Mouse (Mus musculus) intestine, embryonic 15.5 days (tissue): ENCODE results near the gene Hif1an. TPM values are rescaled to one million over a fixed set of nuclear protein-coding genes. Genes with fewer than 3 reads are reported as not detected.

Source experiments
- ATAC-seq: fragments of 200-750 bp; cut with Nextera tagmentation; 2 replicates; pipeline ENCODE4 v1.8.0; 2017; ENCODE audit warnings: moderate TSS enrichment, moderate library complexity
- H3K27ac ChIP-seq: fragments of 300-500 bp; sonication (generic); 2 replicates; pipeline ENCODE4 v1.5.1; 2015; ENCODE audit warnings: mild to moderate bottlenecking, inconsistent platforms
- H3K27me3 ChIP-seq: fragments of 300-500 bp; sonication (generic); replicated peaks from 2 replicates; pipeline ENCODE4 v1.6.1; 2015; ENCODE audit warnings: inconsistent platforms
- H3K36me3 ChIP-seq: fragments of 300-500 bp; sonication (generic); 2 replicates; pipeline ENCODE4 v1.6.1; 2015; ENCODE audit warnings: inconsistent platforms
- H3K4me1 ChIP-seq: fragments of 300-500 bp; sonication (generic); replicated peaks from 2 replicates; pipeline ENCODE4 v1.6.1; 2015; ENCODE audit warnings: inconsistent platforms
- H3K4me2 ChIP-seq: fragments of 300-500 bp; sonication (generic); replicated peaks from 2 replicates; pipeline ENCODE4 v1.6.1; 2015; ENCODE audit warnings: mild to moderate bottlenecking, inconsistent platforms
- H3K4me3 ChIP-seq: fragments of 300-500 bp; sonication (generic); replicated peaks from 2 replicates; pipeline ENCODE4 v1.5.1; 2015; ENCODE audit warnings: inconsistent platforms
- H3K9ac ChIP-seq: fragments of 300-500 bp; sonication (generic); 2 replicates; pipeline ENCODE4 v1.6.1; 2015; ENCODE audit warnings: inconsistent platforms
- H3K9me3 ChIP-seq: fragments of 300-500 bp; sonication (generic); 2 replicates; pipeline ENCODE4 v1.6.1; 2016; ENCODE audit warnings: inconsistent platforms
- WGBS: fragments of 180-500 bp; shearing (Covaris S2); methylation state at CpG from one replicate; pipeline ENCODE4 v1.1.7; 2015; 5-methylcytosine and 5-hydroxymethylcytosine counted together
- polyA plus RNA-seq: library from polyadenylated mRNA; unstranded; fragments of >200 nt; fragmentation: Nextera tagmentation; extraction: Ambion mirVana; gene quantifications from 2 replicates; pipeline ENCODE4 v1.2.1, GENCODE M21; 2015

Gene Hif1an
- polyA plus RNA-seq, 1 experiment from 2014 or later, result 26.3 TPM

DNA sequence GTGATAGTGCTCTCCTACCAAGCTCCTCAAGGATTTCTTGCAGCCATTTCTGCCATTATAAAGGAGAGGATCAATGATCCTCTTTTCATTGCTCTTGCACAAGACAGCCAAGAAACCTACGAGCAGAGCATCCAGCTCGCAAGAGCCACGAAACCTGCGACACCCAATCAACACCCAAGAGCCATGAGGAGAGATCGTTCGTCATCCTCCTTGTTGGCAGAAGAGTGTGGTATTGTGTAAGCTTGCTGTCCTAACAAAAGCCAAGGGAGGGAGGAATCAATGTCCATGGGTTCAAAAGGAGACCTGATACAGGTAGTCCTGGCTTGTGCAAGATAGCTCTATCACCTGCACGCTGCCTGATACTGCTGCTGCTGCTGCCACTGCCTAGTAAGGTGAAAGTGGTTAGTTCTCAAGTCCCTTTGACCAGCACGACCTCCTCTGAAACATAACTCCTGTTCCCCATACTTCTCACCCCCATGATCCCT is 19.9 kb upstream of the Hif1an start:
- H3K4me3 ChIP-seq, result no peak overlapping the region

DNA sequence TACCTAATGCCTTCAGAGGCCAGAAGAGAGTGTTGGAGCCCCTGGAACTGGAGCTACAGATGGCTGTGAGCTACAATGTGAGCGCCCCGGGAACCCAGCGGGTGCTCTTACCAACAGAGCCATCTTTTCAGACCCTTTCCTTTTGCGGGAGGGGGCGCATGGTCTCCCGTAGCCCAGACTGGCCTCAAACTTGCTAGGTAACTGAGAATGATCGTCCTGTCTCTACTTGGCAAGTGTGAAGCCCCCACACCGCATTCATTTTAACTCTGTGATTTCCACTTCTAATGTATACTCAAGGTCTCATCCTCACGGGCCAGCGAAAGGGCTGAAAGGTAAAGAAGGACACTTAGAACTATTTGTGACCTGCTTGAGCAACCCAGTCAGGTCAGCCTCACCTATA is 18.3 kb upstream of the Hif1an start:
- Histone ChIP-seq H3K4me1 (no peaks in the 10 kb centered on the region), H3K9me3 (no peaks in the 10 kb centered on the region), H3K4me2 (peak overlapping the region; percentile 94; the same call in 1 of the 2 replicates), H3K9ac (no peak overlapping the region), H3K36me3 (peaks cover 5% of the 10 kb centered on the region; the same call in 1 of the 2 replicates), H3K4me3 (no peak overlapping the region), H3K27ac (no peak overlapping the region), H3K27me3 (0 out of 2 replicates have a peak, but pooled peaks cover 5% of the 10 kb centered on the region)
- no peak for ATAC-seq
- WGBS, result 59% methylated on average over 10 of the region's 10 CpGs

More for the DNA sequence above, 19.9 kb upstream of the Hif1an start:
- H3K9me3 ChIP-seq, result no peaks in the 10 kb centered on the region
- no peak for ATAC-seq
- no peaks in the 10 kb centered on the region for H3K36me3 ChIP-seq
- no peak overlapping the region for H3K27ac ChIP-seq
- no peaks in the 10 kb centered on the region for H3K4me1 ChIP-seq
- H3K4me2 ChIP-seq, result no peak overlapping the region
- H3K9ac ChIP-seq, result no peak overlapping the region
- 86% methylated on average over 8 of the region's 8 CpGs for WGBS
- 0 out of 2 replicates have a peak, but pooled peaks cover 5% of the 10 kb centered on the region for H3K27me3 ChIP-seq

DNA sequence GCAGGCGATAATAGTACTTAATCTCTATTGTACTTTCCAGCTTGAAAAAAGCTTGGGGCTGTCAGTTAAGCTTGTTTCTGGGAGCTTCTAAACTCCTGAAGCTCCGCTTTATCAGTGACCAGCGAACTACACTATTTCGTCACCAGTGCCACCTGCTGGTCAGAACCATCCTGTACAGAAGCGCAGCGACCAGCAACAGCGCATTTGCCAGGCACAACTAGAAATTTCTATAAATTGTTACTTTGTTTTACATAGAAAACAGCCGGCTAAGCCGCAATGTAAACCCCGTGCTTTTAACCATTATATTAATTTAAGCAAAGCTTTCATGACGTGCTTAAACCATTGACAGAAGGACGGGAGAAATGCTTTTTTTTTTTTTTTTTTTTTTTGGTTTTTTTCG is 17.9 kb upstream of the Hif1an start:
- Histone ChIP-seq H3K4me2 (peak overlapping the region; percentile 94), H3K9me3 (no peaks in the 10 kb centered on the region), H3K27me3 (0 out of 2 replicates have a peak, but pooled peaks cover 5% of the 10 kb centered on the region), H3K4me1 (no peaks in the 10 kb centered on the region), H3K4me3 (peak overlapping the region; percentile 49; the same call in 1 of the 2 replicates), H3K36me3 (peaks cover 9% of the 10 kb centered on the region), H3K27ac (no peak overlapping the region), H3K9ac (no peak overlapping the region)
- WGBS, result 3% methylated on average over 13 of the region's 13 CpGs
- peak; percentile 54; the same call in 1 of the 2 replicates for ATAC-seq

DNA sequence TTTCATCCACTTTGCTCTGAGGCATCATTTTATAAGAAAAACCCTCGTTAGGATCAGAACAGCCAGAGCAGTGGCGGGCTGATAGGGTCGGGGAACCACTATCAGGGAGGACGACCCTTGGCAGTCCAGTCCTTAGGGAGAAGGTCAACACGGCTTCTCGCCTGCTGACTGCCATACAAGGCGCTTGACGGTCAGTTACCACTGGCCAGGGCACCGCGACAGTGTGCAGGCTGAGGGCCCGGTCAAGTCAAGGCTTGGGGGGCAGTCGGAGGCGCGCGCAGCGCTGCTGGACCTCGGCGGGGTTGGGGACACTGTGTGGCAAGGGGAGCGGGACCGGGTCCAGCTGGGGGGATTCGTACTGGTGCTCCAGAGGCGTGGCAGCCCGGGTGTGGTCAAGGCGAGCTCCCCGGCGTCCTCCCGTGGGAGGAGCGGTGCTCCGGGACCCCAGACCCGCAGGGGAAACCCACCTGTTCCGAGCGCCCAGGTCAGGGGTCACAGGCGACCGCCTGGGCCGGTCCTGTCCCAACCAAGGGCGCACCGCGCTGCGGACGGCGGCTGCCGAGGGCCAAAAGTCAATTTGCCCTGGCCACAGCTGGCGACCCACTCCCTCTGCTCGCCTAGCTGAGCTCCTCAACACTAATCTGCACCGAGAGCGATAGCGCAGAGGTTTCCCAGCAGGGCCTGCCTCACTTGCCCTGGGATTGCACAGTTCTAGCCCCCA is 17.2 kb upstream of the Hif1an start, which contains the start of gene Sec31b:
Gene Sec31b, minus strand, starts transcription at position 544 of the 721 bp plus-strand sequence.
- H3K9ac ChIP-seq, result peak within 1 kb of the TSS; percentile 42
- no peaks in the 10 kb centered on the region for H3K4me1 ChIP-seq
- H3K36me3 ChIP-seq, result peaks cover 16% of the 10 kb centered on the region
- peak within 1 kb of the TSS; percentile 49 for H3K4me3 ChIP-seq
- H3K9me3 ChIP-seq, result no peaks in the 10 kb centered on the region
- peak; percentile 80 for ATAC-seq
- no peak within 1 kb of the TSS for H3K27ac ChIP-seq
- H3K27me3 ChIP-seq, result 0 out of 2 replicates have a peak, but pooled peaks cover 5% of the 10 kb centered on the region
- WGBS, result 2% methylated on average over 47 of the region's 47 CpGs
- H3K4me2 ChIP-seq, result peak within 1 kb of the TSS; percentile 94

DNA sequence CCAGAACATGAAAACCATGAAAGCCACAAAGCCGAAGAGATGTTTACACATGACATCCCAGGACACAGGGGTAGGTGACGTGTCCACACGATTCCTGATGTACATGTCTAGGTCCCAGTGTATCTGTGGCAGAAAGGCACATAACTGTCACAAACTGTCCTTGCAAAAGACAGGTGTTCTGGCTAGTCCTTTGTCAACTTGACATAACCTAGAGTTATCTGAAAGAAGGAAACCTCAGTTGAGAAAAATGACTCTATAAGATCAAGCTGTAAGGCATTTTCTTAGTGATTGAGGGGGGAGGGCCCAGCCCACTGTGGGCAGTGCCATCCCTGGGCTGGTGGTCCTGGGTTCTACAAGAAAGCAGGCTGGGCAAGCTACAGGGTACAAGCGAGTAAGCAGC is 9.9 kb upstream of the Hif1an start, which contains the start of gene Gm20538:
Gene Gm20538, minus strand, starts transcription at position 101 of the 400 bp plus-strand sequence.
- no peaks in the 10 kb centered on the region for H3K9me3 ChIP-seq
- H3K4me3 ChIP-seq, result no peak within 1 kb of the TSS
- H3K36me3 ChIP-seq, result peaks cover 31% of the 10 kb centered on the region
- no peaks in the 10 kb centered on the region for H3K27me3 ChIP-seq
- no peak within 1 kb of the TSS for H3K4me2 ChIP-seq
- H3K9ac ChIP-seq, result no peak within 1 kb of the TSS
- peaks cover 3% of the 10 kb centered on the region; the same call in 1 of the 2 replicates for H3K4me1 ChIP-seq
- ATAC-seq, result no peak
- H3K27ac ChIP-seq, result no peak within 1 kb of the TSS
- 95% methylated on average over 4 of the region's 4 CpGs for WGBS

DNA sequence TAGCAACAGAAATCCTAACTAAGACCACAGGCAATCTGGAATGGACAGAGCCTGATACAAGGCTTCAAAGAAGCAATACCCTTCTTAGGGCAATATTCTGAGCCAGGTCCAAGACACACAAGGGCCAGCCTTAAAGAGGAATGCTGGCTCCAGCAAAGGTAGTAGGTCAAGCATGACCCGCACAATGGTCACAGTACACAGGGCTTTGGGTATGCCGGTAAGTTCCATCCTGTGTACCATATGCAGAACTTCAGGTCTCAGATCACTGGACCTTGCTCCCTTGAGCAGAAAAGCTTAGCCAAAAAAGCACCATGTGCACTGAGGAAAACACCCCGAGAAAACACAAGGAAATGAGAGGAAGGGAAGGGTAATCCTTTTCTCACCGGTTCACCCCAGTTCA is 9.4 kb upstream of the Hif1an start:
- no peak for ATAC-seq
- WGBS, result 91% methylated on average over 4 of the region's 4 CpGs
- no peaks in the 10 kb centered on the region for H3K9me3 ChIP-seq
- H3K4me1 ChIP-seq, result peaks cover 3% of the 10 kb centered on the region; the same call in 1 of the 2 replicates
- H3K9ac ChIP-seq, result no peak overlapping the region
- no peak overlapping the region for H3K27ac ChIP-seq
- no peaks in the 10 kb centered on the region for H3K27me3 ChIP-seq
- H3K4me3 ChIP-seq, result no peak overlapping the region
- peaks cover 31% of the 10 kb centered on the region for H3K36me3 ChIP-seq
- H3K4me2 ChIP-seq, result no peak overlapping the region

DNA sequence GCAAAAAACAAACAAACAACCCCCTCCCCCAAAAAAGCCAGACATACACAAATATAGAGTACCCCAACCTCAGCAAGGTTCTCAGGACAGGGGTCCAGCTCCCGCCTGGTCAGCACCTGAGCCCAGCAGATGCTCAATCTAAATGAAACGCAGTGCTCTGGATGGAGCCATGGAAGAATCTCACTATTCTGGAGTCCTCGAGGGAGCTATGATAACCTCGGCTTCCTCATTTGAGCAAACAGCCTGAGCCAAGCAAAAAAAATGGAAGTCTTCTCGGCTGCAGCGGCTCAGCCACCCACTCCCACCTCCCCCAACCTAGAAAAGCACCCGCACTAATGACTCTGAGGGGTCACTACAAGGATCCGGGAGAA is 8.2 kb upstream of the Hif1an start:
- Histone ChIP-seq H3K9ac (peak overlapping the region; percentile 83), H3K4me2 (peak overlapping the region; percentile 80), H3K27ac (peak overlapping the region; percentile 1; the same call in 1 of the 2 replicates), H3K4me3 (peak overlapping the region; percentile 77), H3K4me1 (peaks cover 3% of the 10 kb centered on the region; the same call in 1 of the 2 replicates), H3K36me3 (peaks cover 25% of the 10 kb centered on the region), H3K27me3 (no peaks in the 10 kb centered on the region), H3K9me3 (no peaks in the 10 kb centered on the region)
- 2% methylated on average over 8 of the region's 8 CpGs for WGBS
- ATAC-seq, result peak; percentile 13; the same call in 1 of the 2 replicates

DNA sequence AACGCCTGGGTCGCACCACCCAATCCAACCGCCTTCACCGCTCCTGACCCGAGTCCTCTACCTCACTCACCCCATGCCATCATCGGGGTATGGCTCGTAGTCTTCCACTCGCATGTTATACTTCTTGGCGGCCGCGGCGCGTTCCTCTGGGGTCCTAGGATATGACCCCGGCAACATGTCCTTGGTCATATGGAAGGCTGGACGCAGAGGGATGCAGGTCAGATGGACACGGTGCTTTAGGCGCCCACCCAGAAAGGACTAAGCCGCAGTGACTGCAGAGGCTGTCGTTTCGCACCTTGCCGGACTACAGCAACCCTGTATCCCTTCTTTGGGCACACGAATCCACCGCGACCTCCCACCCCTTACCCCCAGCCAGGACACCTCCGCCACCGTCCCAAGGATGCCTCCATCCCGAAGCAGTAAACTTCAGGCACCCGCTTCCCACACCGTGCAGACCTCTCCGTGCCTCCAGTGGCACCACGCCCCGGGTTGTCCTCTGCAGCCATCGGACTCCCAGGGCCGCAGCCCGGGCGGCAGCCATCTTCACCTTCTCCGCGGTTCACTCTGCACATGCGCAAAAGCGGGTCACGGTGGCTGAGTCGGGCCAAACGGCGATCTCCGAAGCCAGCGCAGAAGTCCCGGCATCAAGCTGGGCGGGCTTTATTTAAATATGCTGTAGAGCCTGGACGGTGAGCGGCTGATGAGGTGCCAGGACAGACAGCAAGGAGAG is 7.6 kb upstream of the Hif1an start, which contains the start of gene Ndufb8:
Gene Ndufb8, minus strand, starts transcription at position 580 of the 730 bp plus-strand sequence.
- no peaks in the 10 kb centered on the region for H3K9me3 ChIP-seq
- peaks cover 3% of the 10 kb centered on the region; the same call in 1 of the 2 replicates for H3K4me1 ChIP-seq
- peak within 1 kb of the TSS; percentile 80 for H3K4me2 ChIP-seq
- peaks cover 19% of the 10 kb centered on the region for H3K36me3 ChIP-seq
- peak within 1 kb of the TSS; percentile 77 for H3K4me3 ChIP-seq
- under 1% methylated on average over 50 of the region's 50 CpGs for WGBS
- peak within 1 kb of the TSS; percentile 83 for H3K9ac ChIP-seq
- peak; percentile 94 for ATAC-seq
- H3K27ac ChIP-seq, result peak within 1 kb of the TSS; percentile 1; the same call in 1 of the 2 replicates
- H3K27me3 ChIP-seq, result no peaks in the 10 kb centered on the region

DNA sequence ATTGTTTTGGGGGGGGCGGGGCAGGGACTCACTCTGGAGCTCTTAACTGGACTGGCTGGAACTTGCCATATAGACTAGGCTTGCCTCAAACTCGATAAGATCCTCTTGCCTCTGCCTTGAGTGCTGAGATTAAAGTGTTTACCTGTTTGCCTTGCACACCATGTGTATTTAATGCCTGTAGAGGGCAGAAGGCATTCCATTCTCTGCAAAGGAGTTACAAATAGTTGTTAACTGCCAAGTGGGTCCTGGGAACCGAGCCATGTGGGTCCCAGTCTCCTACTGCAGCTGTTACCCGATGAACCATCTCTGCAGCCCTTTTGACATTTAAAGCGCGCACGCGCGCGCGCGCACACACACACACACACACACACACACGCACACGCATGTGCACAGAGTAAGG is 1.4 kb downstream of the Hif1an start:
- no peak overlapping the region for H3K9ac ChIP-seq
- H3K4me1 ChIP-seq, result peaks cover 11% of the 10 kb centered on the region
- peaks cover 25% of the 10 kb centered on the region for H3K36me3 ChIP-seq
- H3K9me3 ChIP-seq, result no peaks in the 10 kb centered on the region
- WGBS, result 86% methylated on average over 14 of the region's 14 CpGs
- ATAC-seq, result no peak
- no peak overlapping the region for H3K27ac ChIP-seq
- H3K4me2 ChIP-seq, result peak overlapping the region; percentile 69
- H3K4me3 ChIP-seq, result no peak overlapping the region; the same call in 1 of the 2 replicates
- H3K27me3 ChIP-seq, result no peaks in the 10 kb centered on the region

DNA sequence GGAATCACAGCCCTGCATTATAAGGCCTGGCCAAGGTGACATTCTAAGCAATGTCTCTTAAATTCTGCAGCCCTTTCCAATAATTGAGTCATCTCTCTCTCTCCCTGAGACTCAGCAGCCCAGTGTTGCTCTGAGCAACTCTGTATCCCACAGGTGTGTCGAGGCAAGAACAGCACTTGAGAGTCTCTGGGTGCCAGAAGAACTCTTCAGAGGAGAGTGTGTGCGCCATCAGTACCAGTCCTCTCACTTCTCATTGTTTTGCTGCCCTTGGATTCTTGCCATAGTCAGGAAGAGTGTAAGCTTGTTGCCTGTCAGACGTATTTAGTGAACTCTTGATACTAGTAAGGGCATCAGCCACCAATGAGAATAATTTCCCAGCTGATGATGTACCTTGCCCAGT is 5.1 kb downstream of the Hif1an start:
- Histone ChIP-seq H3K9ac (no peak overlapping the region), H3K4me2 (no peak overlapping the region), H3K27me3 (no peaks in the 10 kb centered on the region), H3K4me3 (no peak overlapping the region), H3K36me3 (peaks cover 56% of the 10 kb centered on the region), H3K4me1 (peaks cover 11% of the 10 kb centered on the region), H3K9me3 (no peaks in the 10 kb centered on the region), H3K27ac (no peak overlapping the region)
- no peak for ATAC-seq
- 89% methylated on average over 3 of the region's 3 CpGs for WGBS

DNA sequence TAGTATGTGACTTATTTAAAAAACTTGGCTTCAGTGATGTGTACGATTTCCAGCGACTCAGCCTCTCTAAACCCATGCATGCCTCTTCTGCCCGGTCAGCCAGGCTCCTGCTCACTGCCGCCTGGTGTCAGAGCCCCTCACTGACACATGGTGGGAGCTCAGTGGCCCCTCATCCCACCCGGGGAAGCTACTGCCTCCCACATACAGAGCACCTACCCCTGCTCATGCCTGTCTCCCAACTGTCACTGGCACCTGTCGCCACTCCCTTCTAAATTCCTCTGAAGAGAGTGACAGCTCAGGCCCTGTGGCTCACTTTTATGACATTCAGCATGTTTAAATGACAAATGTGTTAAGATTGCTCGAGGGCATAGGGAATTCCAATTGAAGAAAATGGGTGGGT is 13.6 kb downstream of the Hif1an start:
- Histone ChIP-seq H3K9me3 (no peaks in the 10 kb centered on the region), H3K4me1 (0 out of 2 replicates have a peak, but pooled peaks cover 2% of the 10 kb centered on the region), H3K4me3 (no peak overlapping the region), H3K27ac (no peak overlapping the region), H3K27me3 (no peaks in the 10 kb centered on the region), H3K9ac (no peak overlapping the region), H3K36me3 (peaks cover 20% of the 10 kb centered on the region), H3K4me2 (no peak overlapping the region)
- ATAC-seq, result no peak
- 57% methylated on average over 7 of the region's 7 CpGs for WGBS

DNA sequence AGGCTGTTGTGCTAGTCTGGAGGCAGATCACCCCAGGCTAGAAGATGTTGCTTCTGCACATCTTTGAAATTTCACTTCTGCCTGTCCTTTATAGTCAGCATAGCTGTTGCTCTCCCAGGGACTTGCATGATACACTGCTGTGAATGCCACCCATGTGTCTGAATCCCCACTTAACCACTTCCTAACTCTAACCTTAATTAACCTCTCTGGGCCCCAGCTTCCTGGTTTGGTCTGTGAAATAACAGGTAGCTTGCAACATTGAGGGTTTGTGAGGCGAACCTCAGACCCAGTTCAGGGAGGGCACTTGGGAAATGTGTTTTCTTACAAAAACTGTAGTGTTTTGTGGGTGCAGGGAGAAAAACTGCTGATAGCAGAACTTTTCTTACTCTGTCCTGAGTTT is 15.4 kb downstream of the Hif1an start:
- no peaks in the 10 kb centered on the region for H3K27me3 ChIP-seq
- H3K4me1 ChIP-seq, result 0 out of 2 replicates have a peak, but pooled peaks cover 2% of the 10 kb centered on the region
- H3K9me3 ChIP-seq, result no peaks in the 10 kb centered on the region
- no peak overlapping the region for H3K9ac ChIP-seq
- peaks cover 5% of the 10 kb centered on the region; the same call in 1 of the 2 replicates for H3K36me3 ChIP-seq
- H3K4me3 ChIP-seq, result no peak overlapping the region
- ATAC-seq, result no peak
- 72% methylated on average over 1 of the region's 1 CpGs for WGBS
- H3K4me2 ChIP-seq, result no peak overlapping the region
- no peak overlapping the region for H3K27ac ChIP-seq
